Mouse (Mus musculus) midbrain, postnatal 0 days (tissue): Measurements from ENCODE around the gene Nhsl2. TPM values are rescaled to one million over a fixed set of nuclear protein-coding genes. Genes with fewer than 3 reads are reported as not detected.

Experiments used
- ATAC-seq: fragments of 200-750 bp; cut with Nextera tagmentation; 2 replicates; pipeline ENCODE4 v1.8.0; 2017; ENCODE audit warnings: moderate number of reproducible peaks, mild to moderate bottlenecking, moderate TSS enrichment, moderate library complexity; ENCODE audit not compliant: low FRiP score
- DNase-seq: peaks from one replicate; pipeline ENCODE4 v3.0.0-alpha.2; 2015; ENCODE audit warnings: low spot score
- H3K27ac ChIP-seq: fragments of 300-500 bp; sonication (generic); 2 replicates; pipeline ENCODE4 v1.5.1; 2014; ENCODE audit warnings: low read depth, mild to moderate bottlenecking, low read length, mixed read lengths
- H3K27me3 ChIP-seq: fragments of 300-500 bp; sonication (generic); 2 replicates; pipeline ENCODE4 v1.6.1; 2014; ENCODE audit warnings: low read length, control low read depth, mixed read lengths; ENCODE audit not compliant: insufficient read depth
- H3K36me3 ChIP-seq: fragments of 300-500 bp; sonication (generic); 2 replicates; pipeline ENCODE4 v1.6.1; 2014; ENCODE audit warnings: low read length, control low read depth, mixed read lengths; ENCODE audit not compliant: insufficient read depth
- H3K4me1 ChIP-seq: fragments of 300-500 bp; sonication (generic); 2 replicates; pipeline ENCODE4 v1.6.1; 2014; ENCODE audit warnings: mild to moderate bottlenecking, control low read depth, antibody characterized with exemption, low read length, mixed read lengths; ENCODE audit not compliant: insufficient read depth
- H3K4me2 ChIP-seq: fragments of 300-500 bp; sonication (generic); 2 replicates; pipeline ENCODE4 v1.6.1; 2014; ENCODE audit warnings: low read depth, mild to moderate bottlenecking, low read length, mixed read lengths; ENCODE audit not compliant: poor library complexity, severe bottlenecking
- H3K4me3 ChIP-seq: fragments of 300-500 bp; sonication (generic); 2 replicates; pipeline ENCODE4 v1.5.1; 2014; ENCODE audit warnings: low read depth, mild to moderate bottlenecking, low read length, moderate library complexity
- H3K9ac ChIP-seq: fragments of 300-500 bp; sonication (generic); replicated peaks from 2 replicates; pipeline ENCODE4 v1.6.1; 2014; ENCODE audit warnings: mild to moderate bottlenecking, low read length, moderate library complexity, mixed read lengths; ENCODE audit not compliant: poor library complexity, severe bottlenecking
- H3K9me3 ChIP-seq: fragments of 300-500 bp; sonication (generic); 2 replicates; pipeline ENCODE4 v1.6.1; 2016; ENCODE audit warnings: low read length, control low read depth
- CTCF ChIP-seq: IDR thresholded peaks from 2 replicates; pipeline ENCODE4 v1.5.1; 2016; ENCODE audit warnings: antibody characterized with exemption, mild to moderate bottlenecking
- WGBS: fragments of 180-500 bp; shearing (Covaris S2); extraction: QIAGEN DNeasy Blood & Tissue Kit; methylation state at CpG from one replicate; pipeline ENCODE4 v1.1.7; 2014; 5-methylcytosine and 5-hydroxymethylcytosine counted together
- polyA plus RNA-seq: library from polyadenylated mRNA; unstranded; fragments of >200 nt; fragmentation: Nextera tagmentation; extraction: Ambion mirVana; gene quantifications from 2 replicates; pipeline ENCODE4 v1.2.1, GENCODE M21; 2015
- total RNA-seq: library from RNA; depleted of rRNA; stranded (reverse); fragments of >200 nt; gene quantifications from 2 replicates; pipeline ENCODE4 v1.2.3, GENCODE M21; 2014

Nhsl2 gene
- total and polyA plus RNA-seq, 2 experiments from 2014 or later, result 6.7 to 13.0 TPM

DNA sequence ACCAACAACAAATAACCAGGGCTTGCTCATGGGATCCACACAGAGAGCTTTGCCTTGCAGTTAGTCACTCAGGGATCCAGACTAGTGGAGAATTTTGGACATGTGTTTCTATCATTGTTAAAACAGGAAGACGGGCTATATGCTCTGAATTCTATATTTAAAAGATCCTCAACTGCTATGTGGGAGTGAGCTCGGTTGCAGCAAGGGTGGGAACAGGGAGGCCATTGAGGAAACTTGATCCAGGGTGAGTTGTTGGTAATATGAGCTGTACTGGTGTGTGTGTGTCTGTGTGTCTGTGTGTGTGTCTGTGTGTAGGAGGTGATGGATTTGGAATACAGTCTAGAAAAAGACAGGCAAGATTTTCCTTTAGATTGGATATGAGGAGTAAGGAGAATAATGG lies 25.7 kb downstream of the Nhsl2 start:
- WGBS, result 75% methylated on average over 2 of the region's 2 CpGs
- ATAC-seq, result no peak
- no peaks in the 10 kb centered on the region for H3K36me3 ChIP-seq

DNA sequence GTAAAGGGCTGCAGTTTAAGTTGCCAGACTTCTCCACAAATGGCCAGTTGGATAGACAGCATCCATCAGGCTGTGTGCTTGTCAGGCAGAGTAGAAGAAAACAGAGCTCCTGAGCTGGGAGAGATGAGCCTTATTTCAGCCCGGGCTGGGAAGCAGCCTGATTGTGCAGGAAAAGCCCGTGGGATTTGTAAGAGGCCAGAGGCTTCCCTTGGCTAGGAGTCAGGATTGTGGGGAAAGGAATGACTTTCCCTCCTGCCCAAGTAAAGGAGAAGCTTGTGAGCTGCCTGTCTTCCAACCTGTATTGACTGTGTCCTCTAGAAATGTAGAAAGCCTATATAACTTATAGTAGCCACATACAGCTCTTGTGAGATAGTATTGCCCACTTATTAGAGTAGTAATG lies 27.0 kb downstream of the Nhsl2 start:
- no peak overlapping the region for H3K9ac ChIP-seq
- no peak for ATAC-seq
- no peaks in the 10 kb centered on the region for H3K4me1 ChIP-seq
- peaks cover 5% of the 10 kb centered on the region; the same call in 1 of the 2 replicates for H3K27me3 ChIP-seq
- no peak overlapping the region for H3K27ac ChIP-seq
- no peaks in the 10 kb centered on the region for H3K9me3 ChIP-seq
- no peak for TF ChIP-seq CTCF
- no peak for DNase-seq
- H3K4me2 ChIP-seq, result no peak overlapping the region
- WGBS, result 53% methylated on average over 2 of the region's 2 CpGs
- no peaks in the 10 kb centered on the region for H3K36me3 ChIP-seq
- no peak overlapping the region for H3K4me3 ChIP-seq

More for the DNA sequence above, 25.7 kb downstream of the Nhsl2 start:
- Histone ChIP-seq H3K4me3 (no peak overlapping the region), H3K27ac (no peak overlapping the region), H3K4me2 (no peak overlapping the region), H3K27me3 (peaks cover 5% of the 10 kb centered on the region; the same call in 1 of the 2 replicates), H3K9me3 (no peaks in the 10 kb centered on the region), H3K9ac (no peak overlapping the region), H3K4me1 (no peaks in the 10 kb centered on the region)
- no peak for DNase-seq
- TF ChIP-seq CTCF, result no peak

- DNase-seq (no peak), ATAC-seq (no peak)
- Histone ChIP-seq H3K36me3 (no peaks in the 10 kb centered on the region), H3K4me3 (no peak overlapping the region), H3K4me1 (no peaks in the 10 kb centered on the region), H3K27ac (no peak overlapping the region), H3K27me3 (peaks cover 8% of the 10 kb centered on the region; the same call in 1 of the 2 replicates), H3K9me3 (no peaks in the 10 kb centered on the region), H3K4me2 (no peak overlapping the region), H3K9ac (no peak overlapping the region)
- WGBS, result 87% methylated on average over 4 of the region's 4 CpGs
- TF ChIP-seq CTCF, result no peak
Measured at GRCm38 (mm10) chrX:101877840-101878239, 28.7 kb downstream of the Nhsl2 start.

- Histone ChIP-seq H3K4me2 (no peak overlapping the region), H3K4me3 (no peak overlapping the region), H3K27me3 (peaks cover 8% of the 10 kb centered on the region; the same call in 1 of the 2 replicates), H3K27ac (no peak overlapping the region), H3K9me3 (no peaks in the 10 kb centered on the region), H3K4me1 (no peaks in the 10 kb centered on the region), H3K36me3 (no peaks in the 10 kb centered on the region), H3K9ac (no peak overlapping the region)
- TF ChIP-seq CTCF, result no peak
- 72% methylated on average over 4 of the region's 4 CpGs for WGBS
- ATAC-seq, result no peak
- no peak for DNase-seq
Measured at GRCm38 (mm10) chrX:101878546-101878945, 29.4 kb downstream of the Nhsl2 start.

GRCm38 (mm10) chrX:101882141-101882751 lies 33.1 kb downstream of the Nhsl2 start:
- Histone ChIP-seq H3K9me3 (no peaks in the 10 kb centered on the region), H3K27me3 (peaks cover 4% of the 10 kb centered on the region; the same call in 1 of the 2 replicates), H3K36me3 (no peaks in the 10 kb centered on the region), H3K4me3 (no peak overlapping the region), H3K4me1 (no peaks in the 10 kb centered on the region), H3K4me2 (no peak overlapping the region), H3K27ac (no peak overlapping the region), H3K9ac (no peak overlapping the region)
- no peak for DNase-seq
- 71% methylated on average over 3 of the region's 3 CpGs for WGBS
- ATAC-seq, result no peak
- no peak for TF ChIP-seq CTCF

GRCm38 (mm10) chrX:101889384-101889783 lies 40.2 kb downstream of the Nhsl2 start:
- Histone ChIP-seq H3K4me1 (no peaks in the 10 kb centered on the region), H3K27ac (no peak overlapping the region), H3K4me3 (no peak overlapping the region), H3K27me3 (no peaks in the 10 kb centered on the region), H3K9me3 (no peaks in the 10 kb centered on the region), H3K36me3 (no peaks in the 10 kb centered on the region), H3K4me2 (no peak overlapping the region), H3K9ac (no peak overlapping the region)
- WGBS, result 59% methylated on average over 4 of the region's 4 CpGs
- DNase-seq, result no peak
- TF ChIP-seq CTCF, result no peak
- ATAC-seq, result no peak
